Mouse (Mus musculus): Measurements from ENCODE around the gene Adamts17. TPM values are rescaled to one million over a fixed set of nuclear protein-coding genes. Genes with fewer than 3 reads are reported as not detected.

Adamts17 gene
- polyA plus RNA-seq, 1 experiment, result 6.8 TPM

DNA sequence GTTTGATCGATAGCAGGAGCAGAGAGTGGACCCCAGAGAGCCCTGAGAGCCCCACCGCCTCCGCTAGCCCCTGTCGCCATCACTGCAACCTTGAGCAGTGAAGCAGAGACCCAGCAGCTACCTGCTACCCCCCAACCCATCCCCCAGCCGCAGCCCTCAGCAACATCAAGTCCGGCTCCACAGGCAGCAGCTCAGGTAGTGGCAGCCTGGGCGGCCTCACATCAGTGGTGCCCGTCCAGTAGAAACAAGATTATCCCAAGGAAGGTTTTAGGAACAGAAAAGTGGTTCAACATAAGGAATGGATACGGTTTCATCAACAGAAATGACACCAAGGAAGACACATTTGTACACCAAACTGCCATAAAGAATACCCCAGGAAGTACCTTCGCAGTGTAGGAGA is 243.2 kb downstream of the Adamts17 start:
- no peaks in the 10 kb centered on the region for H3K36me3 ChIP-seq (ENCODE audit: control insufficient read depth, insufficient read depth, low read length)
- no peak overlapping the region for H3K27ac ChIP-seq (ENCODE audit: control insufficient read depth, insufficient read depth, low read depth, low read length)
- no peaks in the 10 kb centered on the region for H3K4me1 ChIP-seq (ENCODE audit: control insufficient read depth, insufficient read depth, low read length)
- TF ChIP-seq CTCF (IDR thresholded peaks at IDR 0.05; ENCODE audit: control insufficient read depth, insufficient read depth, insufficient replicate concordance, low read depth, low read length), result no peak
- no peak for TF ChIP-seq POLR2A (IDR thresholded peaks at IDR 0.05; ENCODE audit: control insufficient read depth, low read depth, low read length)
- no peaks in the 10 kb centered on the region for H3K27me3 ChIP-seq (ENCODE audit: control insufficient read depth, insufficient read depth, low read length)
- no peak overlapping the region for H3K4me3 ChIP-seq (ENCODE audit: control insufficient read depth, low read depth, low read length)

GRCm38 (mm10) chr7:67087759-67088158 is 248.2 kb downstream of the Adamts17 start:
- TF ChIP-seq CTCF (IDR thresholded peaks at IDR 0.05; ENCODE audit: control insufficient read depth, insufficient read depth, insufficient replicate concordance, low read depth, low read length) (no peak), POLR2A (IDR thresholded peaks at IDR 0.05; ENCODE audit: control insufficient read depth, low read depth, low read length) (no peak)
- H3K4me3 ChIP-seq (ENCODE audit: control insufficient read depth, low read depth, low read length), result no peak overlapping the region
- H3K4me1 ChIP-seq (ENCODE audit: control insufficient read depth, insufficient read depth, low read length), result no peaks in the 10 kb centered on the region
- no peak overlapping the region for H3K27ac ChIP-seq (ENCODE audit: control insufficient read depth, insufficient read depth, low read depth, low read length)
- H3K27me3 ChIP-seq (ENCODE audit: control insufficient read depth, insufficient read depth, low read length), result no peaks in the 10 kb centered on the region
- no peaks in the 10 kb centered on the region for H3K36me3 ChIP-seq (ENCODE audit: control insufficient read depth, insufficient read depth, low read length)

- Histone ChIP-seq H3K27ac (ENCODE audit: control insufficient read depth, insufficient read depth, low read depth, low read length) (no peak overlapping the region), H3K4me1 (ENCODE audit: control insufficient read depth, insufficient read depth, low read length) (no peaks in the 10 kb centered on the region), H3K27me3 (ENCODE audit: control insufficient read depth, insufficient read depth, low read length) (no peaks in the 10 kb centered on the region), H3K36me3 (ENCODE audit: control insufficient read depth, insufficient read depth, low read length) (no peaks in the 10 kb centered on the region), H3K4me3 (ENCODE audit: control insufficient read depth, low read depth, low read length) (no peak overlapping the region)
- TF ChIP-seq POLR2A (IDR thresholded peaks at IDR 0.05; ENCODE audit: control insufficient read depth, low read depth, low read length), result no peak
Observed at GRCm38 (mm10) chr7:67097096-67097495, 257.6 kb downstream of the Adamts17 start.

DNA sequence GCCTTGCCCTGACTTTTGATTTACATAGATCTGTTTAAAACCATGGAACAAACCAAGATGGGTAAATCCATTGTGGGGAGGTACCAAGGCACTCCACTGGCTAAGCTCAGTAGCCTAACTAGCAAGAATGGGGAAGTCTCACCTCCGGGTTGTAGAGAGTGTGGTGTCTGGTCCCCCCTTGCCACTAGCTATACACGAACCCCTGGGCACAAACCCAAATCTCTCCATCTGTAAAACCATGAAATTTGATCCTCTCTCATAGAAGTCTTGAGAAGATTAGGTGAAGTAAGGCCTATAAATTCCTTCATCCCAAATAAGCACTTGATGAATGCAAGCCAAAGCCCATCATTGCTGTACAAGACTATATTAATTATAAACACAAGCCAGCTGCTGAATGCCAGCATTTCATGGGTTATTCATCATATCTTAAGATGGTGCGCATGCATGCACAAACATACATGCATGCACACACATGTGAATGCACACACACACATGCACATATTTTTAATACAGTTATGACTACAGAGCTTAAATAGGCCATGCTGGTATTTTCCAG is 262.0 kb downstream of the Adamts17 start:
- H3K27ac ChIP-seq (ENCODE audit: control insufficient read depth, insufficient read depth, low read depth, low read length), result no peak overlapping the region
- no peak overlapping the region for H3K4me3 ChIP-seq (ENCODE audit: control insufficient read depth, low read depth, low read length)
- TF ChIP-seq POLR2A (IDR thresholded peaks at IDR 0.05; ENCODE audit: control insufficient read depth, low read depth, low read length), result no peak
- no peak for TF ChIP-seq CTCF (IDR thresholded peaks at IDR 0.05; ENCODE audit: control insufficient read depth, insufficient read depth, insufficient replicate concordance, low read depth, low read length)
- no peaks in the 10 kb centered on the region for H3K27me3 ChIP-seq (ENCODE audit: control insufficient read depth, insufficient read depth, low read length)
- no peaks in the 10 kb centered on the region for H3K4me1 ChIP-seq (ENCODE audit: control insufficient read depth, insufficient read depth, low read length)
- no peaks in the 10 kb centered on the region for H3K36me3 ChIP-seq (ENCODE audit: control insufficient read depth, insufficient read depth, low read length)

DNA sequence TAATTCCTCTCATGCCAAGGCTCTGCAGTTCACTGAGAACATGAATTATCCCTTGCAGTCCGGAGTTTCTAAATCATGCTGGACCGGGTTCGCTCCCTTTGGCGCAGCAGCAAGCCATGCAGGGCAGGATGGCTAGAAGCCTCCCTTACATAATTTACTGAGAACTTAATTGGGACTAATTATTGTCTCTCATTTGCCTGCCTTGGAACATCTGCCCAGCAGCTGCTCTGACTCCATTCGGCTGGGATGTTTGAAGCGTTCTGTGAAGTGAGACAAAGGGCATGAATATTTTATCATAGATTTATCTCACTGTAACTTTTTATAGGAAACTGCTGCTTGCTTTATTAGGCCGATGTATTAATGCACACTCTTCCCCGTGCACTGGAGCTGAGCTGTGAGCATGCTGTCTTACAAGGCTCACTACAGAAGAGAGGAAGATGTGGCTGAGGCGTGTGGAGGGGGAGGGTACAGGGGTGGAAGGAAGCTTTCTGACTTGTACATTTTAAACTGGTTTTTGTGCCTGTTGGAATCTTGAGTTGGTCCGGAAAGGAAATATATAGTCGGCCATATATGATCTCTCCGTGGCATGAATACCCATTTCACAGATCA is 271.1 kb downstream of the Adamts17 start:
- no peaks in the 10 kb centered on the region for H3K36me3 ChIP-seq (ENCODE audit: control insufficient read depth, insufficient read depth, low read length)
- H3K4me1 ChIP-seq (ENCODE audit: control insufficient read depth, insufficient read depth, low read length), result peaks cover 4% of the 10 kb centered on the region; the same call in 1 of the 2 replicates
- H3K27me3 ChIP-seq (ENCODE audit: control insufficient read depth, insufficient read depth, low read length), result no peaks in the 10 kb centered on the region
- H3K4me3 ChIP-seq (ENCODE audit: control insufficient read depth, low read depth, low read length), result no peak overlapping the region
- no peak for TF ChIP-seq POLR2A (IDR thresholded peaks at IDR 0.05; ENCODE audit: control insufficient read depth, low read depth, low read length)
- TF ChIP-seq CTCF (IDR thresholded peaks at IDR 0.05; ENCODE audit: control insufficient read depth, insufficient read depth, insufficient replicate concordance, low read depth, low read length), result no peak
- no peak overlapping the region for H3K27ac ChIP-seq (ENCODE audit: control insufficient read depth, insufficient read depth, low read depth, low read length)

- H3K27me3 ChIP-seq (ENCODE audit: control insufficient read depth, insufficient read depth, low read length), result no peaks in the 10 kb centered on the region
- no peak overlapping the region for H3K4me3 ChIP-seq (ENCODE audit: control insufficient read depth, low read depth, low read length)
- TF ChIP-seq CTCF (IDR thresholded peaks at IDR 0.05; ENCODE audit: control insufficient read depth, insufficient read depth, insufficient replicate concordance, low read depth, low read length) (no peak), POLR2A (IDR thresholded peaks at IDR 0.05; ENCODE audit: control insufficient read depth, low read depth, low read length) (no peak)
- no peak overlapping the region for H3K27ac ChIP-seq (ENCODE audit: control insufficient read depth, insufficient read depth, low read depth, low read length)
- peaks cover 4% of the 10 kb centered on the region; the same call in 1 of the 2 replicates for H3K4me1 ChIP-seq (ENCODE audit: control insufficient read depth, insufficient read depth, low read length)
- no peaks in the 10 kb centered on the region for H3K36me3 ChIP-seq (ENCODE audit: control insufficient read depth, insufficient read depth, low read length)
Observed at GRCm38 (mm10) chr7:67112495-67113216, 273.1 kb downstream of the Adamts17 start.

DNA sequence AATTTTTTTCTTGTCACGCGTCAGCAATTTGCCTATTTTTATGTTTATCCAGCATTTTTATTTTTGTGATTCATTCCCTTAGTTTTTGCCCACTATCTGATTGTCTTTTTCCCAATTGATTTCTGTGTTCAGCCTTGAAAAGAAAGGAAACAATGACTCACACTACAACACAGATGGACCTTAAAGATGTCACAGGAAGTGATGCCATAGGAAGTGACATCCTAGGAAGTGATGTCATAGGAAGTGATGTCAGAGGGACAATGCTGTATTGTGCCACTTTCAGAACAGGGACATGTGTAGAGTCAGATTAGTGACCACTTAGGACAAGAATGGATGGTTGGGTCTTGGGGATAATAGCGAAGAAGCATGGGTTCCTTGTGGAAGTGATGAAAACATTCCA is 274.5 kb downstream of the Adamts17 start:
- peaks cover 4% of the 10 kb centered on the region; the same call in 1 of the 2 replicates for H3K4me1 ChIP-seq (ENCODE audit: control insufficient read depth, insufficient read depth, low read length)
- no peaks in the 10 kb centered on the region for H3K36me3 ChIP-seq (ENCODE audit: control insufficient read depth, insufficient read depth, low read length)
- no peak overlapping the region for H3K4me3 ChIP-seq (ENCODE audit: control insufficient read depth, low read depth, low read length)
- no peaks in the 10 kb centered on the region for H3K27me3 ChIP-seq (ENCODE audit: control insufficient read depth, insufficient read depth, low read length)
- no peak overlapping the region for H3K27ac ChIP-seq (ENCODE audit: control insufficient read depth, insufficient read depth, low read depth, low read length)
- TF ChIP-seq POLR2A (IDR thresholded peaks at IDR 0.05; ENCODE audit: control insufficient read depth, low read depth, low read length) (no peak), CTCF (IDR thresholded peaks at IDR 0.05; ENCODE audit: control insufficient read depth, insufficient read depth, insufficient replicate concordance, low read depth, low read length) (no peak)
